Comparison of ENCODE assay signal across 8 mouse cellular contexts in the genomic region with DNA sequence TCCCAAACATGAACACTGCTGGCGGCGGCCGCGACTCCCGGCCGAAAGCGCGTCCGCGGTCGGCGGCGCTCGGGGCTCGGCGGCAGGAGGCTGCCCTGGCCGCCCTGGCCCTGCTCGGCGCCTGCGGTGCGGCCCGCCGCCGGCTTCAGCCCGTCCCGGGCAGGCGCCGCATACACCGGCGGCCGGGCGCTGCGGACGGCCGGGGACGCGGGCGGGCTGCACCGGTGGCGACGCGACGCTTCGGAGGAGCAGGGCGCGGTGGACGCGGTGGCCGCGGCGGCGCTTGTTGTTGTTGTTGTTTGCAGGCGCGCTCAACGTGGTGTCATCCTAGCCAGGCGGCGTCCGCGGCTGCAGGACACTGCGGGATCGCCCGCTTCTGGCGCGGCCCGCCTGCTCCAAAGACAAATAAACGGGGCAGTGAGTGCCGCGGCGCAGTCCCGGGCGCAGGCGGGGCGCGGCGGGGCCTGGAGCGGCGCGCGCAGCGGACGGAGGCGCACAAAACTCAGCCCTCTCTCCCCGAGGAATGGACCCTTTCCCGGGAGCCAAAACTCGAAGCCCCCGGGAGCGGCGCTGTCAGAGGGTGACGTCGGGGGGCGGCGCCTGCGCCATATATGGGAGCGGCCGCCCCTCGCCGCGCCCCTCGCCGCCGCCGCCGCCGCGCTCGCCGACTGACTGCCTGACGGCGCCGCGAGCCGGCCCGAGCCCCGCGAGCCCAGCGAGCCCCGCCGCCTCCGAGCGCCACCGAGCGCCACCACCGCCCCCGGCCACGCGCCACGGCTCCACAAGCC. TPM values are rescaled to one million over a fixed set of nuclear protein-coding genes. Genes with fewer than 3 reads are reported as not detected.
A peak's percentile ranks its signal among the peaks of the same experiment; 100 is the strongest.
DNase-seq lines count a peak whose midpoint lies in the region; ATAC-seq and TF ChIP-seq lines count a peak whose summit lies in the region.

A gene (minus strand): TSS at position 542 of the 788 bp plus-strand sequence.

- peak within 1 kb of the TSS; percentile 60 for H3K9ac ChIP-seq in heart, embryonic 11.5 days (ENCODE audit: low read depth, low read length)
- peak within 1 kb of the TSS; percentile 58 for H3K9ac ChIP-seq in kidney, embryonic 15.5 days

- H3K9me3 ChIP-seq in embryonic facial prominence, embryonic 10.5 days: no peaks in the 10 kb centered on the region
- no peaks in the 10 kb centered on the region for H3K9me3 ChIP-seq in heart, embryonic 11.5 days (replicated peaks; ENCODE audit: control insufficient read depth, low read length)
- no peaks in the 10 kb centered on the region for H3K9me3 ChIP-seq in kidney, embryonic 15.5 days (replicated peaks)

- peak; percentile 32 to 59 for DNase-seq in layer of hippocampus, postnatal 10 days (ENCODE audit: low spot score in 2 of 2)
- DNase-seq in layer of hippocampus, adult 8-10 months (ENCODE audit: low spot score in 2 of 2): no peak
- peak; percentile 95 for DNase-seq in embryonic facial prominence, embryonic 10.5 days (ENCODE audit: low spot score)
- peak; percentile 38 for DNase-seq in lung, postnatal 25 days (ENCODE audit: low spot score)
- peak in 1 of 2 experiments; percentile 30 for DNase-seq in spleen, adult 2 months (ENCODE audit: low read depth in 1 of 2, low spot score in 2 of 2)
- no peak for DNase-seq in c-Kit-positive CD71-positive TER-119-positive erythroid progenitor cells, embryonic 14.5 days (ENCODE audit: low spot score)

- H3K27ac ChIP-seq in embryonic facial prominence, embryonic 10.5 days (replicated peaks): peak within 1 kb of the TSS; percentile 94
- H3K27ac ChIP-seq in heart, embryonic 11.5 days (ENCODE audit: low read depth, low read length): 0 out of 2 replicates have a peak within 1 kb of the TSS, but pooled peaks have one; percentile 22
- H3K27ac ChIP-seq in kidney, embryonic 15.5 days: peak within 1 kb of the TSS; percentile 7; the same call in 1 of the 2 replicates
- H3K27ac ChIP-seq in spleen, adult 2 months (ENCODE audit: insufficient read depth, low read length): no peak within 1 kb of the TSS

- peak; percentile 76 for ATAC-seq in heart, embryonic 11.5 days (replicated peaks; ENCODE audit: insufficient number of reproducible peaks, low FRiP score, low TSS enrichment)
- peak; percentile 87 for ATAC-seq in kidney, embryonic 15.5 days (replicated peaks; ENCODE audit: low FRiP score)

- peaks cover 10% of the 10 kb centered on the region for H3K36me3 ChIP-seq in embryonic facial prominence, embryonic 10.5 days (replicated peaks)
- no peaks in the 10 kb centered on the region for H3K36me3 ChIP-seq in heart, embryonic 11.5 days (ENCODE audit: control insufficient read depth, insufficient read depth, low read length)
- H3K36me3 ChIP-seq in kidney, embryonic 15.5 days: no peaks in the 10 kb centered on the region
- H3K36me3 ChIP-seq in spleen, adult 2 months (ENCODE audit: control insufficient read depth, insufficient read depth, low read length): no peaks in the 10 kb centered on the region

- peak within 1 kb of the TSS; percentile 99 for H3K4me2 ChIP-seq in heart, embryonic 11.5 days
- peak within 1 kb of the TSS; percentile 97 for H3K4me2 ChIP-seq in kidney, embryonic 15.5 days

- under 1% methylated on average over 127 of the region's 127 CpGs for WGBS in embryonic facial prominence, embryonic 10.5 days
- WGBS in heart, embryonic 11.5 days (ENCODE audit: insufficient replicate concordance): under 1% methylated on average over 85 of the region's 127 CpGs
- WGBS in kidney, embryonic 15.5 days: under 1% methylated on average over 114 of the region's 127 CpGs
- WGBS in spleen, adult 2 months: 2% methylated on average over 108 of the region's 127 CpGs

- H3K4me1 ChIP-seq in embryonic facial prominence, embryonic 10.5 days: peaks cover 82% of the 10 kb centered on the region
- H3K4me1 ChIP-seq in heart, embryonic 11.5 days (ENCODE audit: control insufficient read depth, insufficient read depth, low read length): peaks cover 24% of the 10 kb centered on the region
- peaks cover 72% of the 10 kb centered on the region for H3K4me1 ChIP-seq in kidney, embryonic 15.5 days
- peaks cover 24% of the 10 kb centered on the region for H3K4me1 ChIP-seq in spleen, adult 2 months (ENCODE audit: control insufficient read depth, insufficient read depth, insufficient read length)

- peak within 1 kb of the TSS; percentile 87 for H3K4me3 ChIP-seq in embryonic facial prominence, embryonic 10.5 days
- H3K4me3 ChIP-seq in heart, embryonic 11.5 days (ENCODE audit: low read depth, low read length): peak within 1 kb of the TSS; percentile 66
- H3K4me3 ChIP-seq in kidney, embryonic 15.5 days (replicated peaks): peak within 1 kb of the TSS; percentile 62
- peak within 1 kb of the TSS; percentile 54 for H3K4me3 ChIP-seq in spleen, adult 2 months (ENCODE audit: extremely low read depth, insufficient read depth, insufficient read length)

- no peak for TF ChIP-seq CTCF in spleen, adult 2 months (IDR thresholded peaks at IDR 0.05; ENCODE audit: extremely low read depth, insufficient read depth, insufficient read length, insufficient replicate concordance)

- peaks cover 97% of the 10 kb centered on the region for H3K27me3 ChIP-seq in embryonic facial prominence, embryonic 10.5 days (replicated peaks; ENCODE audit: low read depth, poor library complexity, severe bottlenecking)
- H3K27me3 ChIP-seq in heart, embryonic 11.5 days (ENCODE audit: control insufficient read depth, insufficient read depth, low read length): peaks cover 83% of the 10 kb centered on the region
- H3K27me3 ChIP-seq in kidney, embryonic 15.5 days: peaks cover 100% of the 10 kb centered on the region
- H3K27me3 ChIP-seq in spleen, adult 2 months (ENCODE audit: control insufficient read depth, insufficient read depth, low read length): peaks cover 57% of the 10 kb centered on the region

- no peak for TF ChIP-seq POLR2A in spleen, adult 2 months (IDR thresholded peaks at IDR 0.05; ENCODE audit: low read depth, low read length)

RNA-seq across cellular contexts. Expression of the gene that starts here (rescaled TPM):
- total RNA-seq in layer of hippocampus, postnatal 10 days (2021): 1 to 10 TPM; 2.0 to 2.1 TPM
- 1 to 10 TPM in 3 of 4 experiments, under 1 TPM in 1; 0.59 to 1.9 (median 1.3) TPM for total RNA-seq in layer of hippocampus, adult 8-10 months (2022)
- polyA plus RNA-seq in embryonic facial prominence, embryonic 10.5 days (2016; fragmentation: Nextera tagmentation; extraction: Ambion mirVana): 8.4 and 9.4 TPM in 2 replicates
- polyA plus RNA-seq in heart, embryonic 11.5 days (2014; fragmentation: Nextera tagmentation; extraction: Ambion mirVana): 0.90 and 1.6 TPM in 2 replicates
- 1.5 and 1.6 TPM in 2 replicates for polyA plus RNA-seq in kidney, embryonic 15.5 days (2015; fragmentation: Nextera tagmentation; extraction: Ambion mirVana)
- polyA plus RNA-seq in spleen, adult 2 months (2012; rRNA removed): 0.12 and 0.27 TPM in 2 replicates

Comparison
In these comparisons a context has a peak if more than half of its experiments do, and no peak if none do; other contexts are left out.
1. DNase-seq: peak in layer of hippocampus, postnatal 10 days (2 of 2), embryonic facial prominence, embryonic 10.5 days (single experiment) and lung, postnatal 25 days (single experiment); none in layer of hippocampus, adult 8-10 months (0 of 2) and c-Kit-positive CD71-positive TER-119-positive erythroid progenitor cells, embryonic 14.5 days (single experiment).
2. Peak in every context shown above with its lines, with median percentiles within 50 percentile points of each other: H3K4me3 ChIP-seq.